In the genomic region with DNA sequence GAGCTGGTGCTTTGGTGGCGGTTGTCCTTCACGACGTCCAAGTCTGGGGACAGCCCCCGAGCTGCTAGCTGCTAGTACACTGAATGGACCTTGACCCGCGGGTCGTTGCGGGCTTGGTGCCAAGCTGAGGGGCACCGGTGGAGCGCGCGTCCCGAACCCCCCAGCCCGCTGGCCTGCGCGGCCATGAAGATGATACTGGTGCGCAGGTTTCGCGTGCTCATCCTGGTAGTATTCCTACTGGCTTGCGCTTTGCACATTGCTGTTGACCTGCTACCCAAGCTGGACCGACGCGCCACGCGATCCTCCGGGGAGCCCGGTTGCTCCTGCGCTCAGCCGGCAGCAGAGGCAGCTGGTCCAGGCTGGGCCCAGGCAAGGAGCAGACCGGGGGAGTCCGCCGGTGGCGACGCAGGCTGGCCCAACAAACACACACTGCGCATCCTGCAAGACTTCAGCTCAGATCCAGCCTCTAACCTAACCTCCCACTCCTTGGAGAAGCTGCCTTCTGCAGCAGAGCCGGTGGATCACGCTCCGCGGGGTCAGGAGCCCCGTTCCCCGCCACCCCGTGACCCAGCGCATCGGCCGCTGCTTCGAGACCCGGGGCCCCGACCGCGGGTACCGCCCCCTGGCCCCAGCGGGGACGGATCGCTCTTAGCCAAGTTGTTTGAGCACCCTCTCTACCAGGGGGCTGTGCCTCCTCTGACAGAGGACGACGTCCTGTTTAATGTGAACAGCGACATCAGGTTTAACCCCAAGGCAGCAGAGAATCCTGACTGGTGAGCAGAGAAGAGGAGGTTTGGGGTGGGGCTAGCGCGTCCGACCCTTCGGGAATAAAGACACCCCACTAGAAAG, we compare ENCODE assay signal across 7 mouse cellular contexts. TPM values are rescaled to one million over a fixed set of nuclear protein-coding genes. Genes with fewer than 3 reads are reported as not detected.
DNase-seq lines count a peak whose midpoint lies in the region; ATAC-seq lines count a peak whose summit lies in the region.

No protein-coding gene starts in this region.

- peak overlapping the region; percentile 90 for H3K9ac ChIP-seq in forebrain, embryonic 13.5 days
- peak overlapping the region; percentile 90 for H3K9ac ChIP-seq in stomach, embryonic 16.5 days (ENCODE audit: low read length)

- DNase-seq in ES-CJ7 (ENCODE audit: low read depth, low spot score): peak; percentile 8
- peak; percentile 69 for DNase-seq in adrenal gland, adult 2 months
- peak; percentile 34 to 47 for DNase-seq in heart, postnatal 36 days
- peak; percentile 29 to 30 for DNase-seq in layer of hippocampus, postnatal 36 days
- DNase-seq in midbrain, embryonic 10.5 days (ENCODE audit: low spot score): peak; percentile 53

- 1% methylated on average over 61 of the region's 61 CpGs for WGBS in forebrain, embryonic 13.5 days
- WGBS in midbrain, embryonic 10.5 days: under 1% methylated on average over 61 of the region's 61 CpGs
- WGBS in stomach, embryonic 16.5 days: 2% methylated on average over 61 of the region's 61 CpGs

- peak; percentile 11; the same call in 1 of the 2 replicates for ATAC-seq in forebrain, embryonic 13.5 days
- ATAC-seq in stomach, embryonic 16.5 days (ENCODE audit: insufficient read depth, low FRiP score): no peak

- peaks cover 67% of the 10 kb centered on the region for H3K4me1 ChIP-seq in forebrain, embryonic 13.5 days
- H3K4me1 ChIP-seq in midbrain, embryonic 10.5 days: peaks cover 53% of the 10 kb centered on the region
- peaks cover 18% of the 10 kb centered on the region for H3K4me1 ChIP-seq in stomach, embryonic 16.5 days (ENCODE audit: control insufficient read depth, insufficient read depth, low read length)

- no peaks in the 10 kb centered on the region for H3K9me3 ChIP-seq in forebrain, embryonic 13.5 days (replicated peaks)
- H3K9me3 ChIP-seq in midbrain, embryonic 10.5 days (replicated peaks): no peaks in the 10 kb centered on the region
- no peaks in the 10 kb centered on the region for H3K9me3 ChIP-seq in stomach, embryonic 16.5 days (replicated peaks; ENCODE audit: control insufficient read depth, low read length)

- peak overlapping the region; percentile 88 for H3K4me2 ChIP-seq in forebrain, embryonic 13.5 days
- H3K4me2 ChIP-seq in stomach, embryonic 16.5 days (ENCODE audit: low read depth, low read length): peak overlapping the region; percentile 96

- peak overlapping the region; percentile 97 for H3K27ac ChIP-seq in forebrain, embryonic 13.5 days
- peak overlapping the region; percentile 89 for H3K27ac ChIP-seq in midbrain, embryonic 10.5 days (replicated peaks)
- H3K27ac ChIP-seq in stomach, embryonic 16.5 days (ENCODE audit: low read length): peak overlapping the region; percentile 28; the same call in 1 of the 2 replicates

- peak overlapping the region; percentile 74 for H3K4me3 ChIP-seq in forebrain, embryonic 13.5 days
- H3K4me3 ChIP-seq in midbrain, embryonic 10.5 days: peak overlapping the region; percentile 77
- H3K4me3 ChIP-seq in stomach, embryonic 16.5 days (replicated peaks; ENCODE audit: low read length): peak overlapping the region; percentile 78

- H3K36me3 ChIP-seq in forebrain, embryonic 13.5 days (ENCODE audit: poor library complexity, severe bottlenecking): peaks cover 33% of the 10 kb centered on the region
- no peaks in the 10 kb centered on the region for H3K36me3 ChIP-seq in midbrain, embryonic 10.5 days
- no peaks in the 10 kb centered on the region for H3K36me3 ChIP-seq in stomach, embryonic 16.5 days (ENCODE audit: control insufficient read depth, insufficient read depth, low read length)

- intact Hi-C loops in heart, postnatal 36 days (cut with DNase I): no loop called here

- 0 out of 2 replicates have a peak, but pooled peaks cover 8% of the 10 kb centered on the region for H3K27me3 ChIP-seq in forebrain, embryonic 13.5 days
- H3K27me3 ChIP-seq in midbrain, embryonic 10.5 days (ENCODE audit: low read depth, poor library complexity, severe bottlenecking): peaks cover 69% of the 10 kb centered on the region
- H3K27me3 ChIP-seq in stomach, embryonic 16.5 days (ENCODE audit: control insufficient read depth, insufficient read depth, low read length): peaks cover 9% of the 10 kb centered on the region; the same call in 1 of the 2 replicates

RNA-seq across cellular contexts. Expression of gene Fam20c, which starts 1.4 kb away (rescaled TPM):
- 10 to 100 TPM in 1 of 2 experiments, 1 to 10 TPM in 1; 8.4 to 20.5 TPM for total RNA-seq in adrenal gland, adult 2 months (2021)
- 37.7 and 39.7 TPM in 2 replicates for polyA plus RNA-seq in adrenal gland, adult 2 months (2012; rRNA removed)
- 22.6 and 22.8 TPM in 2 replicates for polyA plus RNA-seq in forebrain, embryonic 13.5 days (2015; fragmentation: Nextera tagmentation; extraction: Ambion mirVana)
- total RNA-seq in heart, postnatal 36 days (2021): 10 to 100 TPM; 10.3 to 12.5 TPM
- 10 to 100 TPM; 29.1 to 30.3 TPM for total RNA-seq in layer of hippocampus, postnatal 36 days (2021)
- polyA plus RNA-seq in midbrain, embryonic 10.5 days (2016; fragmentation: Nextera tagmentation; extraction: Ambion mirVana): 7.0 and 9.5 TPM in 2 replicates
- 4.8 and 5.4 TPM in 2 replicates for polyA plus RNA-seq in stomach, embryonic 16.5 days (2015; fragmentation: Nextera tagmentation; extraction: Ambion mirVana)

Comparison
In these comparisons a context has a peak if more than half of its experiments do, and no peak if none do; other contexts are left out.
1. DNase-seq: peak in every context shown above with its lines; median percentile 69 in adrenal gland, adult 2 months; 53 in midbrain, embryonic 10.5 days; 40 in heart, postnatal 36 days; 30 in layer of hippocampus, postnatal 36 days; 8 in ES-CJ7.
2. H3K27ac ChIP-seq: peak in every context shown above with its lines; median percentile 97 in forebrain, embryonic 13.5 days; 89 in midbrain, embryonic 10.5 days; 28 in stomach, embryonic 16.5 days.